Mouse (Mus musculus) E14TG2a.4 (cell line): ENCODE data around the gene Vrtn.

Experiments used
- CTCF ChIP-seq: conservative IDR thresholded peaks from 2 replicates; pipeline ENCODE4 v1.5.1; 2014; ENCODE audit warnings: low read length
- NANOG ChIP-seq: IDR thresholded peaks from 2 replicates; pipeline ENCODE4 v1.6.1; 2014; ENCODE audit warnings: borderline replicate concordance, low read length, mixed read lengths

DNA sequence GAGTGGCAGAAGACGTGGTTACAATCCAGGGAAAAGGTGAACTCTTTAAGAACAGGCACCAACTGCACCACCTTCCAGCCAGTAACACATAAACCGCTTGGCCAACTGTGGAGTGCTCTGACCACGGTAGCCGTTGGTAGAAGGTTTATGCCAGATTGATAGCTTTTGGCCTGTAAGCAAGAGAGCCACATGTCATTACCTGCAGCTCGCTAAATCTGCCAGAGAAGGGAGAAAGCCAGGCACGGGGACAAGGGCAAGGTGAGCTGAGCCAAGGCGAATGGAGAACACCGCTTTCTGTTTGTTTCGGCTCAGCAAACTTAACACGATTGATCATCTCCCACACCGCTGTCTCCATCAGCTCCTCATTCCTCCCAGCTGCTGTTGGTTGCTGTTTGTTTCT lies 48.2 kb downstream of the Vrtn start:
- TF ChIP-seq CTCF (no peak), NANOG (no peak)
